Mouse (Mus musculus): ENCODE results near the gene Zdhhc9.

GRCm38 (mm10) chrX:48136935-48137334 lies 71.7 kb downstream of the Zdhhc9 start:
- TF ChIP-seq GATA1 (IDR thresholded peaks at IDR 0.05; ENCODE audit: low read length) (no peak), TAL1 (IDR thresholded peaks at IDR 0.05; ENCODE audit: low read length) (no peak)

Measured in erythroblast, embryonic 14.5 days (primary cell).